Mouse (Mus musculus) heart, adult 2 months (tissue): ENCODE measurements around the gene Pank1. TPM values are rescaled to one million over a fixed set of nuclear protein-coding genes. Genes with fewer than 3 reads are reported as not detected.

Experiments used
- DNase-seq, 2 experiments: peaks; one replicate each; pipeline ENCODE4 v3.0.0; 2021
- H3K27ac ChIP-seq: fragments of 200-600 bp; 2 replicates; pipeline ENCODE4 v1.8.1; 2022
- H3K27me3 ChIP-seq: fragments of 200-500 bp; 2 replicates; pipeline ENCODE4 v1.6.1; 2012; ENCODE audit warnings: mild to moderate bottlenecking, low read length, inconsistent platforms, mixed read lengths; ENCODE audit not compliant: control insufficient read depth, insufficient read depth
- H3K36me3 ChIP-seq: fragments of 200-500 bp; 2 replicates; pipeline ENCODE4 v1.6.1; 2012; ENCODE audit warnings: low read length, inconsistent platforms; ENCODE audit not compliant: control insufficient read depth, insufficient read depth
- H3K4me1 ChIP-seq: fragments of 200-500 bp; 2 replicates; pipeline ENCODE4 v1.6.1; 2011; ENCODE audit warnings: low read length; ENCODE audit not compliant: control insufficient read depth, insufficient read depth
- H3K4me3 ChIP-seq: fragments of 200-600 bp; 2 replicates; pipeline ENCODE4 v1.8.1; 2022
- H3K79me2 ChIP-seq: fragments of 200-500 bp; replicated peaks from 2 replicates; pipeline ENCODE4 v1.6.1; 2012; ENCODE audit warnings: mild to moderate bottlenecking, inconsistent platforms, low read length, moderate library complexity, mixed read lengths; ENCODE audit not compliant: control insufficient read depth, insufficient read depth
- H3K9ac ChIP-seq: fragments of 200-500 bp; 2 replicates; pipeline ENCODE4 v1.6.1; 2012; ENCODE audit warnings: low read depth, mild to moderate bottlenecking, control low read depth, inconsistent platforms, low read length, mixed read lengths
- CTCF ChIP-seq: fragments of 200-600 bp; IDR thresholded peaks from 2 replicates; pipeline ENCODE4 v1.8.1; 2022; ENCODE audit warnings: antibody characterized with exemption, mild to moderate bottlenecking, moderate library complexity
- EP300 ChIP-seq: fragments of 200-500 bp; IDR thresholded peaks from 2 replicates; pipeline ENCODE4 v1.6.1; 2011; ENCODE audit warnings: low read depth, low read length, control low read depth; ENCODE audit not compliant: insufficient read depth
- POLR2A ChIP-seq: fragments of 200-500 bp; IDR thresholded peaks from 2 replicates; pipeline ENCODE4 v1.6.1; 2011; ENCODE audit warnings: mild to moderate bottlenecking, low read depth, low read length, control low read depth; ENCODE audit not compliant: insufficient read depth
- WGBS: fragments of 180-500 bp; shearing (Covaris S2); methylation state at CpG from one replicate; pipeline ENCODE4 v1.1.7; 2018; 5-methylcytosine and 5-hydroxymethylcytosine counted together
- intact Hi-C: fragments of 180-260 bp; cut with DNase I; formaldehyde crosslinking; loops from one replicate; pipeline ENCODE4 v1.15.1; 2025
- polyA plus RNA-seq: library from polyadenylated mRNA; depleted of rRNA; stranded (reverse); fragments of >200 nt; gene quantifications from 2 replicates; pipeline ENCODE4 v1.2.3, GENCODE M21; 2012
- total RNA-seq, 2 experiments: library from RNA; stranded (reverse); gene quantifications; 2 replicates each; pipeline ENCODE4 v1.2.3; 2021

Pank1 gene
- total and polyA plus RNA-seq, 3 experiments: 6.5 to 48.3 (median 38.1) TPM

GRCm38 (mm10) chr19:34813533-34813932 is 65.7 kb downstream of the Pank1 start:
- H3K4me1 ChIP-seq: no peaks in the 10 kb centered on the region
- H3K9ac ChIP-seq: no peak overlapping the region
- H3K27me3 ChIP-seq: no peaks in the 10 kb centered on the region
- H3K27ac ChIP-seq: no peak overlapping the region
- no peaks in the 10 kb centered on the region for H3K79me2 ChIP-seq
- no peaks in the 10 kb centered on the region for H3K36me3 ChIP-seq
- no peak for DNase-seq
- H3K4me3 ChIP-seq: no peak overlapping the region
- intact Hi-C loops: no loop called here
- TF ChIP-seq POLR2A: no peak
- TF ChIP-seq CTCF: no peak
- TF ChIP-seq EP300: no peak
- WGBS: 94% methylated on average over 2 of the region's 2 CpGs

DNA sequence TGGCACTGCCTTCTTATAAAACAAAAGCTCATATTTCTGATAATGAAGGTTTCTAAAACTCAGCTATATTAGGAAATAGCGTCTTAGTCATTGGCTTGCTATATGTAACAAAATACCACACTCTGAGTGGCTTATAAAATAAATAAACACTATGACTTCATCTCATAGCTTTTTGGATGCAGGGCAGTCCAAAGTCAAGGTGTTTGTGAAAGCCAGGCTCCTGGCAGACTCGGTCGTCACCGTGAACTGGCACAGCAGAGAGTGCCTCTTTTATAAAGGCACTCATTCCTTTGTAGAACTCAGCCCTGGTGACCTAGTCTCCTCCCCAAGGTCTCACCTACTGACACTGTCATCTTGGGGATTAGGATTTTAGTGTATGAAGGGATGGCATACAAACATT is 66.5 kb downstream of the Pank1 start:
- Histone ChIP-seq H3K9ac (no peak overlapping the region), H3K4me1 (no peaks in the 10 kb centered on the region), H3K79me2 (no peaks in the 10 kb centered on the region), H3K4me3 (no peak overlapping the region), H3K27me3 (no peaks in the 10 kb centered on the region), H3K27ac (no peak overlapping the region), H3K36me3 (no peaks in the 10 kb centered on the region)
- 78% methylated on average over 4 of the region's 4 CpGs for WGBS
- intact Hi-C loops: no loop called here
- TF ChIP-seq EP300: no peak
- no peak for DNase-seq

DNA sequence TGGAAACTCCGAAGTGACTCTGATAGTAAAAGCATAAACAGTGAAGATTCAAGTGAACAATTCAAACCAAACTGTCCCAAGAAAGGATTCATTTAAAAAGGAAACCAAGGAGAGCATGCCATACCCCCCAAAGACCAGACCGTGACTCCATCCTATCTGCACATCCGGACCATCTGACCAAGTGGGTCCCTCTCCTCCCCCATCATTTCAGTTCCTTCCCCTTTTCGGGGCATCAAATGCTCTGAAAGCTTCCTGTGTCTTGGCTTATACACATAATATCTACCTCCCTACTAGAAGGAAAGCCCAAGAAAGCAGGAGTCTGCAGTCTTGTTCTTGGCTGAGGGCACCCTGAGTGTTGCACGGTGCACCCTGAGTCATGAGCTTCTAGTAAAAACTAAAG is 72.1 kb downstream of the Pank1 start:
- 65% methylated on average over 5 of the region's 5 CpGs for WGBS
- no peak for DNase-seq
- Histone ChIP-seq H3K27ac (no peak overlapping the region), H3K36me3 (no peaks in the 10 kb centered on the region), H3K27me3 (no peaks in the 10 kb centered on the region), H3K4me3 (no peak overlapping the region), H3K9ac (no peak overlapping the region), H3K79me2 (no peaks in the 10 kb centered on the region), H3K4me1 (no peaks in the 10 kb centered on the region)
- intact Hi-C loops: no loop called here
- TF ChIP-seq POLR2A (no peak), CTCF (no peak)

DNA sequence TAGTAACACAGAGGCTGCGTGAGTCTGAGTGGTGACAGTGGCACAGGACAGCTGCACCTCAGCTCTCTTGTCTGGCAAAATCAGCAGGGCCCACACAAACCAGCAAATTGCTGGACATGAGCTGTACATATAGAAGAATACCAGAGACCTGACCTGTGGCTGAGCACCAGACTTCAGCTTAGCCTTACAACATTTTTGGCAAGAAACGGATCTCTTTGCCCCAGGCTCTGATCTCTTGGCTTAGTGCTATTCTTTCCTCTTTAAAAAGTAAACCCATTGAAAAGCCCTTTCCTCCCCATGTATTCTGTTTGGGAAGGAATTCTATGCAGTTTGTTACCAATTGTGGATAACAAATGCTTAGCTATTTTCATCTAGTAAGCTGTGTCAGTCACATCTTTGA is 74.2 kb downstream of the Pank1 start:
- no peak for DNase-seq
- no peaks in the 10 kb centered on the region for H3K27me3 ChIP-seq
- H3K27ac ChIP-seq: no peak overlapping the region
- WGBS: 73% methylated on average over 2 of the region's 2 CpGs
- H3K79me2 ChIP-seq: no peaks in the 10 kb centered on the region
- H3K36me3 ChIP-seq: no peaks in the 10 kb centered on the region
- intact Hi-C loops: no loop called here
- H3K9ac ChIP-seq: no peak overlapping the region
- TF ChIP-seq CTCF (no peak), POLR2A (no peak), EP300 (no peak)
- H3K4me1 ChIP-seq: no peaks in the 10 kb centered on the region
- H3K4me3 ChIP-seq: no peak overlapping the region

- no peak overlapping the region for H3K9ac ChIP-seq
- WGBS: 78% methylated on average over 2 of the region's 2 CpGs
- no peaks in the 10 kb centered on the region for H3K79me2 ChIP-seq
- no peak overlapping the region for H3K4me3 ChIP-seq
- intact Hi-C loops: no loop called here
- no peaks in the 10 kb centered on the region for H3K27me3 ChIP-seq
- no peaks in the 10 kb centered on the region for H3K36me3 ChIP-seq
- DNase-seq: no peak
- H3K4me1 ChIP-seq: no peaks in the 10 kb centered on the region
- TF ChIP-seq POLR2A (no peak), CTCF (no peak), EP300 (no peak)
- H3K27ac ChIP-seq: no peak overlapping the region
Measured at GRCm38 (mm10) chr19:34804531-34804930, 74.7 kb downstream of the Pank1 start.

DNA sequence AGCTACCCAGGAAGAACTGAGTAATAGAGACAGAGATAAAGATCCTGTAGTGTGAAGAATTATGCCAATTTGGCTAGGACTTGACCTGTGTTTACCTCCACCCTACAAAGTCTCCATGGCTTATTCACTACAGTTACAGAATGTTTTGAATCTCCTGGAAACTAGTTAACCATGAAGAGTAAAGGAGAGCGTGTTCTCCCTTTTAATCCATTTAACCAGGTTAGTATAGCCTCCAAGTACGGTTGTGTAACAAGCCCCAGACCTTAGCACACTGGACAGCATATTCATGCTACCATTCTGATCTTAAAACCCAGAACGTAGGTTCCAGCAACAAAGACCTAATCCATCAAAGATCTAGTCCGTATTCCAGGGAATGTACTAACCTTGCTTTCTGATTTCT is 75.9 kb downstream of the Pank1 start:
- intact Hi-C loops: no loop called here
- H3K9ac ChIP-seq: no peak overlapping the region

More for the DNA sequence above, 75.9 kb downstream of the Pank1 start:
- Histone ChIP-seq H3K4me1 (no peaks in the 10 kb centered on the region), H3K79me2 (no peaks in the 10 kb centered on the region), H3K36me3 (no peaks in the 10 kb centered on the region), H3K4me3 (no peak overlapping the region), H3K27me3 (no peaks in the 10 kb centered on the region), H3K27ac (no peak overlapping the region)
- no peak for DNase-seq
- TF ChIP-seq POLR2A (no peak), EP300 (no peak), CTCF (no peak)
- WGBS: 93% methylated on average over 4 of the region's 4 CpGs
